Mouse (Mus musculus) embryonic fibroblast, embryonic 13.5 days (primary cell): ENCODE results near the gene Dnm3.

Experiments
- CTCF ChIP-seq: IDR thresholded peaks from 2 replicates; pipeline ENCODE4 v1.5.1; 2011; ENCODE audit warnings: mild to moderate bottlenecking, control low read depth, low read length, moderate library complexity, borderline replicate concordance; ENCODE audit not compliant: insufficient read depth
- POLR2A ChIP-seq: IDR thresholded peaks from 2 replicates; pipeline ENCODE4 v1.6.1; 2011; ENCODE audit warnings: low read depth, mild to moderate bottlenecking, control low read depth, low read length, moderate library complexity

- TF ChIP-seq POLR2A (no peak), CTCF (no peak)
Observed at GRCm38 (mm10) chr1:162209010-162209409, 268.8 kb downstream of the Dnm3 start.
